Mouse (Mus musculus) heart, embryonic 11.5 days (tissue): ENCODE data around the gene Grk5. TPM values are rescaled to one million over a fixed set of nuclear protein-coding genes. Genes with fewer than 3 reads are reported as not detected.

ENCODE experiments used
- ATAC-seq: fragments of 200-750 bp; cut with Nextera tagmentation; replicated peaks from 2 replicates; pipeline ENCODE4 v1.8.0; 2017; ENCODE audit warnings: moderate library complexity; ENCODE audit not compliant: insufficient number of reproducible peaks, low FRiP score, low TSS enrichment
- H3K27ac ChIP-seq: fragments of 300-500 bp; sonication (generic); 2 replicates; pipeline ENCODE4 v1.5.1; 2014; ENCODE audit warnings: mild to moderate bottlenecking, low read depth, low read length
- H3K27me3 ChIP-seq: fragments of 300-500 bp; sonication (generic); 2 replicates; pipeline ENCODE4 v1.6.1; 2014; ENCODE audit warnings: mild to moderate bottlenecking, low read length, mixed read lengths; ENCODE audit not compliant: control insufficient read depth, insufficient read depth
- H3K36me3 ChIP-seq: fragments of 300-500 bp; sonication (generic); 2 replicates; pipeline ENCODE4 v1.6.1; 2014; ENCODE audit warnings: mild to moderate bottlenecking, low read length, moderate library complexity, mixed read lengths; ENCODE audit not compliant: control insufficient read depth, insufficient read depth
- H3K4me1 ChIP-seq: fragments of 300-500 bp; sonication (generic); 2 replicates; pipeline ENCODE4 v1.6.1; 2014; ENCODE audit warnings: low read length; ENCODE audit not compliant: control insufficient read depth, insufficient read depth
- H3K4me2 ChIP-seq: fragments of 300-500 bp; sonication (generic); 2 replicates; pipeline ENCODE4 v1.6.1; 2014; ENCODE audit warnings: mild to moderate bottlenecking, moderate library complexity
- H3K4me3 ChIP-seq: fragments of 300-500 bp; sonication (generic); 2 replicates; pipeline ENCODE4 v1.5.1; 2014; ENCODE audit warnings: low read depth, low read length
- H3K9ac ChIP-seq: fragments of 300-500 bp; sonication (generic); 2 replicates; pipeline ENCODE4 v1.6.1; 2014; ENCODE audit warnings: mild to moderate bottlenecking, low read depth, low read length, moderate library complexity
- H3K9me3 ChIP-seq: fragments of 300-500 bp; sonication (generic); replicated peaks from 2 replicates; pipeline ENCODE4 v1.6.1; 2016; ENCODE audit warnings: low read length; ENCODE audit not compliant: control insufficient read depth
- WGBS: fragments of 180-500 bp; shearing (Covaris S2); extraction: QIAGEN DNeasy Blood & Tissue Kit; methylation state at CpG from one replicate; pipeline ENCODE4 v1.1.7; 2014; ENCODE audit not compliant: insufficient replicate concordance; 5-methylcytosine and 5-hydroxymethylcytosine counted together
- polyA plus RNA-seq: library from polyadenylated mRNA; unstranded; fragments of >200 nt; fragmentation: Nextera tagmentation; extraction: Ambion mirVana; gene quantifications from 2 replicates; pipeline ENCODE4 v1.2.1, GENCODE M21; 2014

Grk5 gene
- polyA plus RNA-seq, 1 experiment from 2014 or later = 4.9 TPM

GRCm38 (mm10) chr19:60895251-60895880, 5.8 kb downstream of the Grk5 start:
- H3K27ac ChIP-seq = peak overlapping the region; percentile 64; the same call in 1 of the 2 replicates
- no peaks in the 10 kb centered on the region for H3K9me3 ChIP-seq
- H3K27me3 ChIP-seq = no peaks in the 10 kb centered on the region
- 12% methylated on average over 3 of the region's 3 CpGs for whole genome bisulfite sequencing
- peaks cover 18% of the 10 kb centered on the region for H3K4me1 ChIP-seq
- no peak for ATAC-seq
- no peak overlapping the region for H3K9ac ChIP-seq
- no peaks in the 10 kb centered on the region for H3K36me3 ChIP-seq
- peak overlapping the region; percentile 49 for H3K4me2 ChIP-seq
- no peak overlapping the region for H3K4me3 ChIP-seq

GRCm38 (mm10) chr19:60903139-60903538, 13.6 kb downstream of the Grk5 start:
- Histone ChIP-seq H3K9me3 (no peaks in the 10 kb centered on the region), H3K36me3 (no peaks in the 10 kb centered on the region), H3K4me2 (no peak overlapping the region), H3K27ac (no peak overlapping the region), H3K27me3 (no peaks in the 10 kb centered on the region), H3K9ac (no peak overlapping the region), H3K4me3 (no peak overlapping the region), H3K4me1 (no peaks in the 10 kb centered on the region; the same call in 1 of the 2 replicates)
- 71% methylated on average over 1 of the region's 1 CpGs for WGBS
- ATAC-seq = no peak

- Histone ChIP-seq H3K9me3 (no peaks in the 10 kb centered on the region), H3K36me3 (no peaks in the 10 kb centered on the region)
- ATAC-seq = no peak
Observed at GRCm38 (mm10) chr19:60903971-60904370, 14.4 kb downstream of the Grk5 start.

DNA sequence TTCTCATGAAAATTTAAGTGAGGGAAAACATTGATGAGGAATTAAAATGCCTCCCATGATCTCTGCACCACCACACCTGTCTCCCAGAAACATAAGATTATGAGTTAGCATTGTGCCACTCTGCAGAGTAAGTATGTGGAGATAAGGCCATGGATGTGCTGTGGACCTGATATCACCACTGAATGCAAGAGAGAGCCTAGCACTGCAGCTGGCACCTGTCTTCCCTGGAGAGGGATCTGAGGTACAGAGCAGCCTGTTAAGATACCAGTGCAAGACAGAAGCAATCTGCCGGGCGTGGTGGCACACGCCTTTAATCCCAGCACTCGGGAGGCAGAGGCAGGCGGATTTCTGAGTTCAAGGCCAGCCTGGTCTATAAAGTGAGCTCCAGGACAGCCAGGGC, 15.9 kb downstream of the Grk5 start:
- no peaks in the 10 kb centered on the region for H3K9me3 ChIP-seq
- H3K4me1 ChIP-seq = no peaks in the 10 kb centered on the region; the same call in 1 of the 2 replicates
- no peak for ATAC-seq
- WGBS = 86% methylated on average over 5 of the region's 5 CpGs
- no peaks in the 10 kb centered on the region for H3K36me3 ChIP-seq
- H3K27me3 ChIP-seq = no peaks in the 10 kb centered on the region
- H3K4me3 ChIP-seq = no peak overlapping the region
- no peak overlapping the region for H3K27ac ChIP-seq
- no peak overlapping the region for H3K9ac ChIP-seq
- no peak overlapping the region for H3K4me2 ChIP-seq

More at GRCm38 (mm10) chr19:60903971-60904370, 14.4 kb downstream of the Grk5 start:
- Histone ChIP-seq H3K27me3 (no peaks in the 10 kb centered on the region), H3K4me2 (no peak overlapping the region), H3K4me1 (no peaks in the 10 kb centered on the region; the same call in 1 of the 2 replicates), H3K4me3 (no peak overlapping the region), H3K27ac (no peak overlapping the region), H3K9ac (no peak overlapping the region)
- WGBS = 86% methylated on average over 1 of the region's 1 CpGs

GRCm38 (mm10) chr19:60910304-60910703, 20.8 kb downstream of the Grk5 start:
- no peak overlapping the region for H3K9ac ChIP-seq

GRCm38 (mm10) chr19:60911653-60912052, 22.1 kb downstream of the Grk5 start:
- no peak overlapping the region for H3K4me3 ChIP-seq
- H3K27ac ChIP-seq = no peak overlapping the region
- H3K9ac ChIP-seq = no peak overlapping the region
- no peaks in the 10 kb centered on the region for H3K27me3 ChIP-seq
- H3K4me2 ChIP-seq = no peak overlapping the region
- no peak for ATAC-seq
- no peaks in the 10 kb centered on the region for H3K9me3 ChIP-seq
- 59% methylated on average over 2 of the region's 2 CpGs for WGBS
- H3K4me1 ChIP-seq = peaks cover 18% of the 10 kb centered on the region
- H3K36me3 ChIP-seq = no peaks in the 10 kb centered on the region

More at GRCm38 (mm10) chr19:60910304-60910703, 20.8 kb downstream of the Grk5 start:
- H3K27me3 ChIP-seq = no peaks in the 10 kb centered on the region
- no peak overlapping the region for H3K4me2 ChIP-seq
- H3K4me3 ChIP-seq = no peak overlapping the region
- ATAC-seq = no peak
- no peak overlapping the region for H3K27ac ChIP-seq
- H3K9me3 ChIP-seq = no peaks in the 10 kb centered on the region
- H3K36me3 ChIP-seq = no peaks in the 10 kb centered on the region
- H3K4me1 ChIP-seq = peaks cover 7% of the 10 kb centered on the region

DNA sequence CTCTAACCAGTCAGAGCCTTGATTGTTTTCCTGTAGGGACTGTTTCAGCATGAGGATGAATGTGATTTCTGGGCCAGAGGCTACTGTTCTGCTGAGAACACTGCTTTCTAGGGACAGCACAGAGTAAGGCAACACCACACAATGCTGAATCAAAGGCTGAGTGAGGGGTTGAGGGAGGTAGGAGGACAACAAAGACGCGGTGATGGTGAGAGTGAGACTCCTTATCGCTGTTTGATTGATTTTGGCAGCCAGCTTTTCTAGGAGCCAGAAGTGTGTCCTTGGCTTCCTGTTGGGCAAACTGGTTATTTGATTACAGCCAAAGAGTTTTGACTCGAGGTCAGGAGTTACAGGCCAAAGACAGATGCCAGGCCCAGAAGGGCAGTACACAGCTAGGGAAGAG, 25.7 kb downstream of the Grk5 start:
- Histone ChIP-seq H3K4me3 (no peak overlapping the region), H3K4me2 (no peak overlapping the region), H3K9ac (no peak overlapping the region), H3K27me3 (no peaks in the 10 kb centered on the region), H3K27ac (0 out of 2 replicates have a peak overlapping the region, but pooled peaks have one; percentile 43), H3K36me3 (no peaks in the 10 kb centered on the region), H3K4me1 (peaks cover 18% of the 10 kb centered on the region), H3K9me3 (no peaks in the 10 kb centered on the region)
- 27% methylated on average over 4 of the region's 4 CpGs for WGBS
- no peak for ATAC-seq

DNA sequence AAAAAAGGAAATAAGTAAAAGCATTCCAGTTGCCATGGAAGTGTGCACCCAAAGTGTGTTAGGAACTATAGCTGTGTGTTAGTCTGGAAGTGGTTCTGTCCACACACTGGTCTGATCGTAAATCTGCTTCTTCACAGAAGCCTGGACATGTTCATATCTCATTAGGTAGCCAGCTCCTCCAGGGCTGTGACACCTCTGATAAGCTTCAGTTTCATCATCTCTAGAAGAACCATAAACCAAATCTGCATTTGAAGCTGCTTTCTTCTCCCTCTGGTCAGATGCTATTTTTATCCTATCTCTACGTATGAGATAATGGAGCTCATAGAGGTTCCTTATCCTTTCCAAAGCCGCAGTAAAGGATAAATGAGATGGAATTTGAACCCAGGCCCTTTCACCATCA, 26.3 kb downstream of the Grk5 start:
- no peak for ATAC-seq
- Histone ChIP-seq H3K4me3 (no peak overlapping the region), H3K9ac (no peak overlapping the region), H3K4me2 (no peak overlapping the region), H3K9me3 (no peaks in the 10 kb centered on the region), H3K36me3 (no peaks in the 10 kb centered on the region), H3K27me3 (no peaks in the 10 kb centered on the region), H3K27ac (0 out of 2 replicates have a peak overlapping the region, but pooled peaks have one; percentile 43), H3K4me1 (peaks cover 18% of the 10 kb centered on the region)
- 21% methylated on average over 3 of the region's 3 CpGs for WGBS
